Mouse (Mus musculus) spleen, adult 2 months (tissue): ENCODE results near the gene Gabrr3.

Experiments
- CTCF ChIP-seq: fragments of 200-500 bp; IDR thresholded peaks from 2 replicates; pipeline ENCODE4 v1.5.1; 2011; ENCODE audit warnings: mild to moderate bottlenecking, inconsistent platforms; ENCODE audit not compliant: insufficient read depth, insufficient read length, insufficient replicate concordance; ENCODE audit errors: extremely low read depth
- POLR2A ChIP-seq: fragments of 200-500 bp; IDR thresholded peaks from 2 replicates; pipeline ENCODE4 v1.6.1; 2011; ENCODE audit warnings: low read depth, low read length, inconsistent platforms

DNA sequence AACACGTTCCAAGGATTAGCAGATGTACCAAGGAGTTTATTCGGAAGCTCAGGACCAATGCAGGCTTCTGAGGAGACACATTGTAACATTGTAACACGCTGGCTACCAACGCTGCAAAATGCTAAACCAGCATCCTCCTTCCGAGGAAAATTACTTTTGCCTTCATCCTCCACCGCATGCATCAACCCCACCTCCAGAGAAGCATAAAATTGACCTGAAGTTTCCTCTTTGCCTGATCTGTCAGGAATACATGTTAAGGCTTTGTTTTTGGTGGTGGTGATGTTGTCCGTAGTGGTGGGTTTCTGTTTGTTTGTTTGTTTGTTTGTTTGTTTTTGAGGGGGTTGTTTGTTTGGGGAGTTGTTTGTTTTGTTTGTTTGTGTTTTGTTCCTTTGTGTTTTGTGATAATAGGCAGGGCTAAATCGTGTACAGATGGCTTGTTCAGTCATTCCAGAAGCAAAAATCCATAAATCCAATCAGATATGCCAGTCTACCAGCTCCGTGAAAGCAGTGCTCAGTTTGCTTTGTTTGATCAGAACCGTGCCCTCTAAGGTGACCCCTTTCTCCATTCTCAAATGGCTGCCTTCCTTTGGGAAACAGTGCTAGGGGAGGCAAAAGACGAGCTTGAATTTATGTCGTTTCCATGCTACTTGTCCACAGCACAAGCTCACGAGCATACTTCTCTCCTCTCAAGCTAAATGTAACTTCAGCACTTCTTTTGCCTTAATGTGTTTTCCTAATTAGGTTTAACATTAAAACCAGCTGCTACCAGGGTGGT is 14.6 kb downstream of the Gabrr3 start:
- TF ChIP-seq POLR2A (no peak), CTCF (no peak)
